Mouse (Mus musculus): Measurements from ENCODE around the gene Carmil1. TPM values are rescaled to one million over a fixed set of nuclear protein-coding genes. Genes with fewer than 3 reads are reported as not detected.

The Carmil1 gene
- 22.0 TPM for polyA plus RNA-seq (2021)

GRCm38 (mm10) chr13:24280439-24281431 is at the start of gene Carmil1:
TSS of gene Carmil1 (minus strand) at chr13:24280795.
- TF ChIP-seq CTCF (IDR thresholded peaks at IDR 0.05), result peak; percentile 97
- ChIA-PET POLR2A (interaction anchor here (1.0 to 1.1 kb wide), 3 partner anchors 12 to 147 kb away, joined by 3 to 4 read pairs (median 4); no protein-coding TSS in a partner anchor), CTCF (interaction anchor here (0.6 to 1.6 kb wide), 18 partner anchors 11 to 457 kb away, joined by 3 to 11 read pairs (median 3); no protein-coding TSS in a partner anchor)
- H3K27me3 ChIP-seq, result no peaks in the 10 kb centered on the region
- in situ Hi-C loops (cut with MboI; ENCODE audit: low pct_unique_long_range_greater_than_20kb), result loop anchor here (5.0 kb wide), 2 partner anchors 168 to 233 kb away; no protein-coding TSS in a partner anchor
- ATAC-seq (peak; percentile 94), DNase-seq (ENCODE audit: low read depth, low spot score) (peak; percentile 35)

GRCm38 (mm10) chr13:24330128-24330527 is 49.5 kb upstream of the Carmil1 start:
- no peak for ATAC-seq
- DNase-seq (ENCODE audit: low read depth, low spot score), result no peak
- ChIA-PET POLR2A (no interaction called here), CTCF (interaction anchor here (1.3 kb wide), 1 partner anchor 10 kb away, joined by 3 read pairs; no protein-coding TSS in a partner anchor)
- TF ChIP-seq CTCF (IDR thresholded peaks at IDR 0.05), result no peak
- H3K27me3 ChIP-seq, result no peaks in the 10 kb centered on the region
- in situ Hi-C loops (cut with MboI; ENCODE audit: low pct_unique_long_range_greater_than_20kb), result loop anchor here (10.0 kb wide), 1 partner anchor 135 kb away; no protein-coding TSS in a partner anchor

- ATAC-seq (no peak), DNase-seq (ENCODE audit: low read depth, low spot score) (no peak)
- in situ Hi-C loops (cut with MboI; ENCODE audit: low pct_unique_long_range_greater_than_20kb), result no loop called here
- POLR2A ChIA-PET, result no interaction called here
- CTCF ChIA-PET, result interaction anchor here (0.7 to 1.7 kb wide), 2 partner anchors 10 to 89 kb away, joined by 3 to 5 read pairs; no protein-coding TSS in a partner anchor
- TF ChIP-seq CTCF (IDR thresholded peaks at IDR 0.05), result no peak
- no peaks in the 10 kb centered on the region for H3K27me3 ChIP-seq
These were observed 47.6 kb upstream of the Carmil1 start for GRCm38 (mm10) chr13:24328036-24328817.

GRCm38 (mm10) chr13:24327201-24327600 is 46.6 kb upstream of the Carmil1 start, which contains the start of gene Cmah:
TSS of gene Cmah (plus strand) at chr13:24327404.
- CTCF ChIA-PET, result interaction anchor here (1.1 to 1.7 kb wide), 2 partner anchors 11 to 13 kb away, joined by 3 to 5 read pairs; no protein-coding TSS in a partner anchor
- TF ChIP-seq CTCF (IDR thresholded peaks at IDR 0.05), result no peak
- ATAC-seq (no peak), DNase-seq (ENCODE audit: low read depth, low spot score) (no peak)
- in situ Hi-C loops (cut with MboI; ENCODE audit: low pct_unique_long_range_greater_than_20kb), result no loop called here
- POLR2A ChIA-PET, result no interaction called here
- H3K27me3 ChIP-seq, result no peaks in the 10 kb centered on the region

GRCm38 (mm10) chr13:24321313-24321712 is 40.7 kb upstream of the Carmil1 start:
- ChIA-PET POLR2A (interaction anchor here (0.6 kb wide), 1 partner anchor 566 kb away, joined by 3 read pairs; no protein-coding TSS in a partner anchor), CTCF (no interaction called here)
- in situ Hi-C loops (cut with MboI; ENCODE audit: low pct_unique_long_range_greater_than_20kb), result no loop called here
- no peaks in the 10 kb centered on the region for H3K27me3 ChIP-seq
- no peak for TF ChIP-seq CTCF (IDR thresholded peaks at IDR 0.05)
- ATAC-seq (no peak), DNase-seq (ENCODE audit: low read depth, low spot score) (no peak)

GRCm38 (mm10) chr13:24318618-24319017 is 38.0 kb upstream of the Carmil1 start:
- ChIA-PET CTCF (interaction anchor here (0.9 to 2.0 kb wide), 5 partner anchors 22 to 486 kb away, joined by 3 to 4 read pairs (median 3); no protein-coding TSS in a partner anchor), POLR2A (no interaction called here)

GRCm38 (mm10) chr13:24316563-24316962 is 36.0 kb upstream of the Carmil1 start:
- ChIA-PET CTCF (interaction anchor here (0.7 to 1.4 kb wide), 5 partner anchors 10 to 289 kb away, joined by 3 to 4 read pairs (median 3); no protein-coding TSS in a partner anchor), POLR2A (no interaction called here)
- in situ Hi-C loops (cut with MboI; ENCODE audit: low pct_unique_long_range_greater_than_20kb), result loop anchor here (10.0 kb wide), 1 partner anchor 522 kb away; no protein-coding TSS in a partner anchor
- ATAC-seq (peak; percentile 62), DNase-seq (ENCODE audit: low read depth, low spot score) (no peak)
- H3K27me3 ChIP-seq, result peaks cover 9% of the 10 kb centered on the region
- peak; percentile 62 for TF ChIP-seq CTCF (IDR thresholded peaks at IDR 0.05)

More at GRCm38 (mm10) chr13:24318618-24319017, 38.0 kb upstream of the Carmil1 start:
- in situ Hi-C loops (cut with MboI; ENCODE audit: low pct_unique_long_range_greater_than_20kb), result loop anchor here (10.0 kb wide), 1 partner anchor 524 kb away; no protein-coding TSS in a partner anchor
- H3K27me3 ChIP-seq, result peaks cover 3% of the 10 kb centered on the region
- ATAC-seq, result no peak
- DNase-seq (ENCODE audit: low read depth, low spot score), result no peak
- TF ChIP-seq CTCF (IDR thresholded peaks at IDR 0.05), result peak; percentile 53

GRCm38 (mm10) chr13:24311011-24311940 is 30.7 kb upstream of the Carmil1 start:
- ChIA-PET POLR2A (no interaction called here), CTCF (interaction anchor here (1.2 to 1.6 kb wide), 2 partner anchors 9 to 15 kb away, joined by 3 read pairs; no protein-coding TSS in a partner anchor)
- TF ChIP-seq CTCF (IDR thresholded peaks at IDR 0.05), result no peak
- no peak for ATAC-seq
- DNase-seq (ENCODE audit: low read depth, low spot score), result no peak
- in situ Hi-C loops (cut with MboI; ENCODE audit: low pct_unique_long_range_greater_than_20kb), result loop anchor here (10.0 kb wide), 1 partner anchor 516 kb away; no protein-coding TSS in a partner anchor
- peaks cover 9% of the 10 kb centered on the region for H3K27me3 ChIP-seq

- in situ Hi-C loops (cut with MboI; ENCODE audit: low pct_unique_long_range_greater_than_20kb), result no loop called here
- POLR2A ChIA-PET, result no interaction called here
- TF ChIP-seq CTCF (IDR thresholded peaks at IDR 0.05), result peak; percentile 41
- DNase-seq (ENCODE audit: low read depth, low spot score), result no peak
- ATAC-seq, result no peak
- CTCF ChIA-PET, result interaction anchor here (1.3 kb wide), 2 partner anchors 8 to 10 kb away, joined by 3 read pairs; no protein-coding TSS in a partner anchor
- H3K27me3 ChIP-seq, result no peaks in the 10 kb centered on the region
These were observed 25.7 kb upstream of the Carmil1 start for GRCm38 (mm10) chr13:24306248-24306647.
